Mouse (Mus musculus) small intestine, adult 10 weeks (tissue): Measurements from ENCODE around the gene Gm47959. TPM values are rescaled to one million over a fixed set of nuclear protein-coding genes. Genes with fewer than 3 reads are reported as not detected.

Experiments used
- polyA plus RNA-seq: library from polyadenylated mRNA; stranded (reverse); fragments of 350-450 nt; fragmentation: Illumina TruSeq; extraction: RNeasy Lipid Tissue Mini Kit (QIAGEN cat#74804); gene quantifications from one replicate; pipeline ENCODE4 v1.2.3, GENCODE M21; 2014; ENCODE audit warnings: low replicate concordance

Gm47959 gene
- not detected for polyA plus RNA-seq

DNA sequence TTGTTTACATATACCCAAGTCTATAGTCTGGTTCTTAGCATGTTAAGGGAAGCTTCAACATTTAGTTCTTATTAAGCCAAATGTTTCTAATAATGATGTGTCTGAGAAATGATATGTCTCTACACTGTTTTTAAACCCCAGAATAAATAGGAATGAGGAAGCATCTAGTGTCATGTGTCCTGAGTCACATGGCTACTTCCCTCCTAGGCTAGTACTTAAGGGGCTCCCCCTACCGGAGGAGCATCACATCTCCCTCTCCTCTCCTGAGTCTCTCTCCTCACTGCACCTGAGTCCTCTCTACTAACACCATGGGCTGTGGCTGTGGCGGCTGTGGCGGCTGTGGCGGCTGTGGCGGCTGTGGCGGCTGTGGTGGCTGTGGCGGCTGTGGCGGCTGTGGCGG lies at the start of gene Gm47959:
TSS of gene Gm47959 (plus strand) at position 243 of the 400 bp plus-strand sequence.

DNA sequence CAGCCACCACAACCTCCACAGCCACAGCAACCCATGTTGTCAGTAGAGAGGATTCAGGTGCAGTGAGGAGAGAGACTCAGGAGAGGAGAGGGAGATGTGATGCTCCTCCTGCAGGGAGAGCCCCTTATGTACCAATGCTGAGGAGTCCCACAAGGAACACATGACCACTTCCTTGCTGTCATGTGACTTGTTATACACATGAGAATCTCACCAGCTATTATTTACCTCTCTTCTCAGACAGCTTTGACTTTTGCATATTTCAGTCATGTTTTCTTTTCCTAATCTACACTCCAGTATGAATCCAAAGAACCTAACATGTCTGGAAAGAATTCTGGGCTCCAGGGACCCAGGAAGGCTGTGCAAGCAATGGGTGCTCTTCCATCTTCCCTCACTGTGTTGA lies 44.4 kb upstream of the Gm47959 start, which contains the start of gene Gm7544:
TSS of gene Gm7544 (minus strand) at position 101 of the 400 bp plus-strand sequence.

DNA sequence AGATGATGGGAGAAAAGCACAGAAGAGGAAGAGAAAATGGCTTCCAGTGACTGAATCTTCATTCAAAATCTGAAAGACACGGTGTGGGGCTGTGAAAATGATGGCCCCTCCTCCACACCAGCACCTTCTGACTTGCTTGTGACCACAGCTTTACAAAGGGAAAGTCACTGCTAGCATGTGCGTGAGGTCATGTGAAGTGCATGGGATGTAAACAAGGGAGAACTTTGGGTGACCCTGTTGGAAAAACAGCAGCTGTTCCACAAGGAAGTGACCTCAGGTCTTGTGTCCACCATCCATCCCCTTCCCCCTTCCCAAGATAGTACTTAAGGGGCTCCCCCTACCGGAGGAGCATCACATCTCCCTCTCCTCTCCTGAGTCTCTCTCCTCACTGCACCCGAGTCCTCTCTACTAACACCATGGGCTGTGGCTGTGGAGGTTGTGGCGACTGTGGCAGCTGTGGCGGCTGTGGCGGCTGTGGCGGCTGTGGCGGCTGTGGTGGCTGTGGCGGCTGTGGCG lies 40.4 kb upstream of the Gm47959 start, which contains the start of gene Gm47955:
TSS of gene Gm47955 (plus strand) at position 417 of the 516 bp plus-strand sequence.

DNA sequence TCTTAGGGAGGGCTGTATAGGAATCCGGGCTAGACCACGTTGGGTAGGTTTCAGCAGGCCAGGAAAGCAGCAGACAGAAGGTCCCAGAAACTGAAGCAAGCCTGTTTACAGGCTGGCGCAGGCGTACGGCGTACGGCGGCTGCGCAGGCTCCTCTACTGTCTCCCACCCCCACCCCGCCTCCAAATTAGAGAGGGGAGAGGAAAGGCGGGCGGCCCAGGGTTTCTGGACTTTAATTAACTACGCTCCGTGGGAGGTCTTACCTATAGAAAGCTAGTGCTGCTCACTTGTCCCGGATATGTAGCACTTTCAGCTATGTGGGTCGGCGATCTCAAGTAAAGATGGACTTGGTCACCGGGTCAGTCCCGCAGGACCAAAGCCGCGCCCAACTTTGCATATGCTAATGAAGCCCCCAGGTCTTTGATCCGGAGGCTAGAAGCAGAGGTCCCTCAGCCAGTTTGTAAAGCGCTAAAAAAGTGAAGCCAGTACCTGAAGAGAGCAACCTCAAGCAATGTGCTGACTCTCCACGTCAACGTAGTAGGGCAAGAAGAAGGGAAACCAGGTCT lies 37.8 kb downstream of the Gm47959 start, which contains the start of gene Slc19a3:
TSS of gene Slc19a3 (minus strand) at position 340 of the 564 bp plus-strand sequence.

DNA sequence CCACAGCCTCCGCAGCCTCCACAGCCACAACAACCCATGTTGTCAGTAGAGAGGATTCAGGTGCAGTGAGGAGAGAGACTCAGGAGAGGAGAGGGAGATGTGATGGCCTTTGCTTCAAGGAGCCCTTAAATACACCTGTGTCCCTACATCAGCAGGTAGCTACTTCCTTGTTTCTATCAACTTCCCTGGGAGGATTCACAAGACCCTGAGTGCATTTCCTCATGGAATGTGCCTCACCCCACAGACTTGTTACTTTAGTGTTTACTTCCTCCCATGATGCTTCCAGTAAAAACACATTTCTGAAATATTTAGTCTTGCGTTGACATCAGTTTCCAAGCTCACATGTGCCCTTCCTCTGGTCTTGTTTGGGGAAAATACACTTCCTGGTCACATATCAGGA lies 42.0 kb downstream of the Gm47959 start, which contains the start of gene Krtap28-10:
TSS of gene Krtap28-10 (minus strand) at position 101 of the 400 bp plus-strand sequence.

DNA sequence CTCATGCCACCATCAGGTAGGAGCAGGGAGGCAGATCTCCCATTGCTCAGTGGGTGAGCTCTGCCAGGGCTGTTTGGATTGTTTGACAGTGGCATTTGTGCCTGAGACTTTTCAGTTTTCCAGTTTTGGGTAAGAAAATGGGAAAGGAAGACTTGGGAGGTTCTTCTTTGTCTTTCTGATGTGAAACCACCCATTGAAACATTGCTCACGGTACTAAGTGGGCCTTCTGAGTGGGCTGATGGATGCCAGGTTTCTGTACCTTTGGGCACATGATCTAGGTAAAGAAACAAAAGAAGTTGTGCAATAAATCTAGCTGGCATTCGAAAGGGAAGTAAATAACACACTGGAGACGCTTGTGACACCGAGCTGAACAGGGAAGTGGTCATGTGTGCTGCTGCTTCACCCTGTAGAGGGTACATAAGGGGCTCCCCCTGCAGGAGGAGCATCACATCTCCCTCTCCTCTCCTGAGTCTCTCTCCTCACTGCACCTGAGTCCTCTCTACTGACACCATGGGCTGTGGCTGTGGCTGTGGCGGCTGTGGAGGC lies 44.6 kb downstream of the Gm47959 start, which contains the start of gene Gm47969:
TSS of gene Gm47969 (plus strand) at position 51 of the 546 bp plus-strand sequence.

Other genes with a start within 250 kb of the Gm47959 start
- gene Tm4sf20, start 232.1 kb upstream of the Gm47959 start, polyA plus RNA-seq: 1,040 TPM
- not detected for gene Gm47791, start 229.3 kb upstream of the Gm47959 start, polyA plus RNA-seq
- 110 TPM for gene Agfg1, start 161.1 kb upstream of the Gm47959 start, polyA plus RNA-seq
- gene A030005L19Rik, start 87.2 kb upstream of the Gm47959 start, polyA plus RNA-seq: 3.6 TPM
- not detected for gene A030014E15Rik, start 75.6 kb upstream of the Gm47959 start, polyA plus RNA-seq
- gene Gm6217, start 69.1 kb upstream of the Gm47959 start, polyA plus RNA-seq: not detected
- not detected for gene A030003K21Rik, start 57.2 kb upstream of the Gm47959 start, polyA plus RNA-seq
- not detected for gene Gm7544, start 44.5 kb upstream of the Gm47959 start, polyA plus RNA-seq
- not detected for gene Gm47955, start 40.3 kb upstream of the Gm47959 start, polyA plus RNA-seq
- 37.9 TPM for gene Slc19a3, start 37.9 kb downstream of the Gm47959 start, polyA plus RNA-seq
- not detected for gene Krtap28-10, start 41.9 kb downstream of the Gm47959 start, polyA plus RNA-seq
- gene Gm47969, start 44.4 kb downstream of the Gm47959 start, polyA plus RNA-seq: not detected
- gene A030005K14Rik, start 58.8 kb downstream of the Gm47959 start, polyA plus RNA-seq: not detected
- gene Krtap28-13, start 60.4 kb downstream of the Gm47959 start, polyA plus RNA-seq: not detected
- gene Ccl20, start 116.2 kb downstream of the Gm47959 start, polyA plus RNA-seq: 13.9 TPM
- not detected for gene Daw1, start 159.2 kb downstream of the Gm47959 start, polyA plus RNA-seq